Mouse (Mus musculus) layer of hippocampus, adult 18-20 months (tissue): ENCODE results near the gene Uba6. TPM values are rescaled to one million over a fixed set of nuclear protein-coding genes. Genes with fewer than 3 reads are reported as not detected.

Experiments used
- DNase-seq, 2 experiments: peaks; one replicate each; pipeline ENCODE4 v3.0.0; 2022; ENCODE audit warnings: low spot score in 2 of 2
- total RNA-seq, 2 experiments: library from RNA; stranded (reverse); gene quantifications; 2 replicates each; pipeline ENCODE4 v1.2.3; 2021

The Uba6 gene
- total RNA-seq, 2 experiments from 2014 or later = 20.7 to 22.5 TPM

DNA sequence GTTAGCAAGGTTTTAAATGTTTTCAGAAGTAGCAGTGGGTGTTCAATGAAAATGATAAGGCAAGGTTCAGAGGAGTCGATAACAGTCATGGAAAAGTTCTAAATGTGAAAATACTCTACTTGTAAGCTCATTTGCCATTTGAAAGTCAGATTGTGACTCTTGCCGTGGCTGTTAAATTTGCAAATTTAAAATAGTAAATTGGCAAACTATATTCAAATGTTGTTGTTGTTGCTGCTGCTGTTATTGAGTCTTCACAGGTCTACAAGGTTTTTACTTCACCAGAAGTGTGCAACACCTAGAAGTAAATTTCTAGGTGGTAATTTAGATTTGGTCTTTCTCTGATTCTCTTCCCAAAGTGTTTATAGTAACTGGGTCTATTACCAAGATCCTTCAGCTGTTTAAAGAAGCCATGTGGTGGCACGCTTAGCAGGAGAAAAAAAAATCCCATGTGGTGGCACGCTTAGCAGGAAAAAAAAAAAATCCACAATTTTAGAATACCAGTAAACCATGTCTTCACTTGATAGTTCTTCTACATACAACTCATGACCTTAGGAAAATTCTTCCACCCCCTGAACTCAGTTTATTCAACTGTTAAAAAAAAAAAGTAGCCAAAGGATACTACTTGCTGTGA is 99.7 kb downstream of the Uba6 start:
- no peak for DNase-seq

DNA sequence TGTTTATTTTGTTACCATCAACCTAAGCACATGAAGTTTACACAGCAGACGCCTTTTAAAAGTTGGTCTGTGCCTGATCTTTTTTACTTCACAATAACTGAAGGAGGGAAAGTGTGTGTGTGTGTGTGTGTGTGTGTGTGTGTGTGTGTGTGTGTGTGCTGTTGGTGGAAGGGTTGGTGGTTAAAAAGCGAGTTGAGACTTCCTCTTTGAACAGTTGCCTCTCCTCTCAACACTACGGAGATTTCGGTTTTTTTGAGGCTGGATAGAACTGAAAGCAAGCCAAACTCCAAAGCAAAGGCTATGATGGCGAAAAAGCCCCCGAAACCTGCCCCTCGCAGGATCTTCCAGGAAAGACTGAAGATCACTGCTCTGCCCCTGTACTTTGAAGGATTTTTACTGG is 101.1 kb downstream of the Uba6 start, which contains the start of gene Stap1:
TSS of gene Stap1 (plus strand) at position 209 of the 400 bp plus-strand sequence.
- no peak for DNase-seq

DNA sequence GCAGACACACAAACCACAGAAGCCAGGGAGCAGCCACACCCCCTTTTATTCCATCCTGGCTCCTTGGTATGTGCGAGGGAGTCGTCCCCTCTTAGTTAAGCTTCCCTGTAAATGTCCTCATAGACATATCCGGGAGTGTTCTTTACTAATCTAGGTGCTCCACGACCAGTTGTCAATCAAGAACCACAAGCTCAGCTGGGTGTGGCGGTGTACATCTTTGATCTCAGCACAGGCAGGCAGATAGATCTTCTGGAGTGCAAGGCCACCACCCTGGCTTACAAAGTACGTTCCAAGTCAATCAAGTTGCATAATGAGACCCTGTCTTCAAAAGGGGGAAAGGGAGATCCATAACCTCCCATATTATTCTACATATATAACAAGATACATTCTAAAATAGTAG is 103.5 kb downstream of the Uba6 start:
- no peak for DNase-seq

DNA sequence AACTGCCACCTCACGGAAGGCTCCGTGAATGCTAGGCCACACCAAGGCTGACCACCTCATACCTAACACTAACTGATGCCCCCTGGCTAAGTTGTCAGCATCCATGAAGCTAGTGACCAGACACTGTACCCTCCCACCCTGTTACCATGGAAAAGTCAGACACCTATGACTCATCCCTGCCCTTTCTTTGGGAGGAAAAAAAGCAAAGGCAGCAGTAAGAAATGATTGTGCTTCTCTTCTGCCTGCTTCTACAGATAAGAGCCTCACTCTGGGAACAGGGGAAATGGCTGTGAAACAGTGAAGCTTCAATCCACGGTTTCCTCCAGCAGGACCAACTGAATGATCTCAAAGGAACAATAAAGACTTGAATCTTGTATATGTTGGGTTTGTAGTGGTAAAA is 104.2 kb downstream of the Uba6 start:
- DNase-seq = no peak

DNA sequence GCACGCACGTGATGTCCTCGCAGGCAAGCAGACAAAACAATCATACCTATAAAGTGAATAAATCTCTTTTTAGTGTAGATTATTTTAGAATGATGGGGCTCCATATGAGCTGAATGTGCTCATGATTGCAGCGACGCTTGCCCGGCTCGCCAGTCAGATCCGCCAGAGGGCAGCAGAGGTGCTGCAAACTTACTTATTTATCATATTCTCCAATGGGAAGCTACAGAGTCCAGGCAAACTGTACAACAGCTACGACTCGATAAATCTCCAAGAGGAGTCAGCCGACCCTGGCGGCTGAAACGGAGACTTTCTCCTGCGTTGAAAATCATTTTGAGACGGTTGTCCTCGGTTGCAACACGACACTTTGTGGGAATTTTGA is 106.1 kb downstream of the Uba6 start:
- peak; percentile 80 to 95 for DNase-seq

DNA sequence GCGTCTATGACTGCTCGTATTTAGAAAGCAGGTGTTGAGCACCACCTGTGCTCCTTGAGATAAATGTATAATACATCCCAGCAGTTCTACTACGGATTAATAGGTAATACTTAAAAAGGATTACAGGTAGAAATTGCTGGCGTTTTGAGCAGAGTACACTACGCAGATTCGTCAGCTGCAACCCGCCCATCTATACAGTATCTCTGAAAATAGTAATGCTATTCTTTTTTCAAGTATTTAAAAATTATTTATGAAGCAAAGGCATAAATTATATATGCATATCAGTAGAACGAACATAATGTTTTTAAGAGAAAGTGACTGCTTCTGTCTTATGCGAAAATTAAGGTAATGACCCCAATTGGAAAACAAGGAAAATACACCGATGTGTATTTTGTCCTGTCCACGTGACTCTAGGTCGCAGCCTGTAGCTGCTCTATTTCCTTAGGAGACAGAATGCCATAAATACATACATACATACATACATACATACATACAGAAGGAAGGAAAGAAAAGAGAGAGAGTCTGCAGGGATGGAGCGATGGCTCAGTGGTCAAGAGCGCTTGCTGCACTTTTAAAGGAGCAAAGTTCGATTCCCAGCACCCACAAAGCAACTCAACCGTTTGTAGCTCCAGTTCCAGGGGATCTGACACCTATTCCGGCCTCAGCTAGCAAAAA is 106.6 kb downstream of the Uba6 start:
- no peak for DNase-seq

DNA sequence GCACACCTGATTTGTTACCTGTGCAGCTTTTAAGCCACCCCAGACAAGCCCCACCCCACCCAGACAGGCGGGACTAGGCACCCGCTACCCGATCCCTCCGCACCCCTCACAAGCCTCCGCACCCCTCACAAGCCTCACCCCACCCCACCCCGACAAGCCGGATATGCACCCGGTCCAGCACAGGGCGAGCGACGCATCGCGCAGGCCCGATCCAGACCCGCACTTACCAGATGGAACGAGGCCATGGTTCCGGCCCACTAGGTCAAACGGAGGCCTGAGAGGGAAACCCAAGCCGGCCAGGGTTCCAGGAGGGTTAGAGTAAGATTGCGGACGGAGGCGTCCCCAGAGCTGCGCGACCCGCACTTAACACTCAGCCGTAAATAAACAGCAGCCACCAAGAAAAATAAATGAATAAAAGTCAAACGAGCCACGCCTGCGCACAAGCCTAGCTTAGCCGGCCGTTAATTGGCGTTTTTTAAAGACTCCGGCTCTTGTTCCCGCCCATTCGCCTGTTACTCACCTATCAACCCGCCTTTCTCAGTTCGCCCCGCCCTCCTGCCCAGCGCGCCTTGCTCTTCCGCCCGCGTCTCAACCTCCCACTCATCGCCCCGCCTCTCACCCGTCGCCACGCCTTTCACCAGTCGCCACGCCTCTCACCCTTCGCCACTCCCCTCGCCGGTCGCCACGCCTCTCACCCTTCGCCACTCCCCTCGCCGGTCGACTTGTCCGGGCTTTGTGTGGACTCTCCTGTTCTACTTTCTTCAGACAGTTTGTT is 107.3 kb downstream of the Uba6 start, which contains the start of gene Cenpc1:
TSS of gene Cenpc1 (minus strand) at position 483 of the 775 bp plus-strand sequence.
- DNase-seq = peak; percentile 91 to 95

DNA sequence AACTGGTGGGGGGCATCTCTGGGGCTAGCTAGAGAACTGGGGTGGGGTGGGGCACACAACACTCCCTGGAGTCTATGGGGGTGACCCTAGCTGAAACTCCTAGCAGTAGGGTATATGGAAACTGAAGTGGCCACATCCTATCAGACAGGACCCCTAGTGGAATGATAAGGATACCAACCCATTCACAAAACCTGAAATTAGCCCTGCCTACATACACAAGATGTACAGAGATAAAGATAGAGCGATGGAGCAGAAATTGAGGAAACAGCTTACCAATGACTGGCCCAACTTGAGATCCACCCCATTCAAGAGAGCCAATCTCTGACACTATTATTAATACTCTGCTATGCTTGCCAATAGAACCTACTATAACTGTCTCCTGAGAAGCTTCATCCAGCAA is 109.1 kb downstream of the Uba6 start:
- no peak for DNase-seq

Other genes starting within 250 kb of the Uba6 start
- 10 to 100 TPM; 21.4 TPM for gene Cenpc1, start 107.2 kb downstream of the Uba6 start, total RNA-seq
- gene Stap1, start 101.1 kb downstream of the Uba6 start, total RNA-seq = under 1 TPM in 1 of 2 experiments, not detected in 1; 0.12 TPM
- not detected for gene Gnrhr, start 25.1 kb upstream of the Uba6 start, total RNA-seq
- not detected for gene Tmprss11c, start 116.5 kb upstream of the Uba6 start, total RNA-seq
- gene Tmprss11d, start 200.6 kb upstream of the Uba6 start, total RNA-seq = not detected